Mouse (Mus musculus) bone marrow, adult 2 months (tissue): Measurements from ENCODE around the gene Gm9508. TPM values are rescaled to one million over a fixed set of nuclear protein-coding genes. Genes with fewer than 3 reads are reported as not detected.

Experiments used
- H3K27ac ChIP-seq: fragments of 200-500 bp; 2 replicates; pipeline ENCODE4 v1.5.1; 2012; ENCODE audit warnings: low read depth, mild to moderate bottlenecking, control low read depth, inconsistent platforms, low read length; ENCODE audit not compliant: control insufficient read depth, poor library complexity, insufficient read depth
- H3K4me1 ChIP-seq: fragments of 200-500 bp; 2 replicates; pipeline ENCODE4 v1.6.1; 2011; ENCODE audit warnings: low read length; ENCODE audit not compliant: control insufficient read depth, insufficient read depth
- H3K4me3 ChIP-seq: fragments of 200-500 bp; replicated peaks from 2 replicates; pipeline ENCODE3; 2011; ENCODE audit warnings: mild to moderate bottlenecking, low read depth, low read length, control low read depth; ENCODE audit not compliant: control insufficient read depth
- CTCF ChIP-seq: fragments of 200-500 bp; IDR thresholded peaks from 2 replicates; pipeline ENCODE4 v1.5.1; 2011; ENCODE audit warnings: low read length, control low read depth; ENCODE audit not compliant: control insufficient read depth, insufficient read depth
- POLR2A ChIP-seq: fragments of 200-500 bp; IDR thresholded peaks from 2 replicates; pipeline ENCODE4 v1.6.1; 2011; ENCODE audit warnings: low read depth, mild to moderate bottlenecking, control low read depth, low read length, borderline replicate concordance; ENCODE audit not compliant: control insufficient read depth
- WGBS: fragments of 180-500 bp; shearing (Covaris S2); methylation state at CpG from one replicate; pipeline ENCODE4 v1.1.7; 2018; 5-methylcytosine and 5-hydroxymethylcytosine counted together
- polyA plus RNA-seq: library from polyadenylated mRNA; stranded (reverse); fragments of >200 nt; gene quantifications from 2 replicates; pipeline ENCODE4 v1.2.4, GENCODE M21; 2011; ENCODE audit warnings: low replicate concordance; ENCODE audit not compliant: missing spikeins, insufficient read depth, insufficient read length

Gene Gm9508
- polyA plus RNA-seq, 1 experiment = not detected

- no peaks in the 10 kb centered on the region for H3K4me1 ChIP-seq
- H3K27ac ChIP-seq = no peak overlapping the region
- no peak overlapping the region for H3K4me3 ChIP-seq
- TF ChIP-seq CTCF = no peak
- no peak for TF ChIP-seq POLR2A
- 78% methylated on average over 7 of the region's 7 CpGs for WGBS
Measured at GRCm38 (mm10) chr10:77682994-77683393, 14.0 kb downstream of the Gm9508 start.

GRCm38 (mm10) chr10:77677562-77677961 is 19.5 kb downstream of the Gm9508 start:
- WGBS = 1% methylated on average over 35 of the region's 35 CpGs
- no peak for TF ChIP-seq POLR2A
- no peak for TF ChIP-seq CTCF
- no peak overlapping the region for H3K4me3 ChIP-seq
- H3K4me1 ChIP-seq = no peaks in the 10 kb centered on the region
- no peak overlapping the region for H3K27ac ChIP-seq

- Histone ChIP-seq H3K4me1 (no peaks in the 10 kb centered on the region), H3K4me3 (no peak overlapping the region)
- 59% methylated on average over 13 of the region's 13 CpGs for WGBS
Measured at GRCm38 (mm10) chr10:77673765-77674164, 23.3 kb downstream of the Gm9508 start.

GRCm38 (mm10) chr10:77671519-77671918 is 25.5 kb downstream of the Gm9508 start:
- WGBS = 36% methylated on average over 4 of the region's 4 CpGs
- Histone ChIP-seq H3K4me1 (no peaks in the 10 kb centered on the region), H3K27ac (no peak overlapping the region), H3K4me3 (no peak overlapping the region)
- TF ChIP-seq POLR2A = no peak
- no peak for TF ChIP-seq CTCF

More at GRCm38 (mm10) chr10:77673765-77674164, 23.3 kb downstream of the Gm9508 start:
- no peak overlapping the region for H3K27ac ChIP-seq
- TF ChIP-seq POLR2A = no peak
- TF ChIP-seq CTCF = no peak

- TF ChIP-seq POLR2A (no peak), CTCF (no peak)
- H3K27ac ChIP-seq = no peak overlapping the region
- H3K4me1 ChIP-seq = no peaks in the 10 kb centered on the region
- no peak overlapping the region for H3K4me3 ChIP-seq
- 81% methylated on average over 4 of the region's 4 CpGs for WGBS
Measured at GRCm38 (mm10) chr10:77670710-77671109, 26.3 kb downstream of the Gm9508 start.

GRCm38 (mm10) chr10:77667402-77667801 is 29.6 kb downstream of the Gm9508 start:
- 66% methylated on average over 4 of the region's 4 CpGs for WGBS
- TF ChIP-seq POLR2A (no peak), CTCF (no peak)
- H3K4me1 ChIP-seq = no peaks in the 10 kb centered on the region
- H3K4me3 ChIP-seq = no peak overlapping the region
- no peak overlapping the region for H3K27ac ChIP-seq

GRCm38 (mm10) chr10:77666342-77666741 is 30.7 kb downstream of the Gm9508 start:
- H3K4me3 ChIP-seq = no peak overlapping the region
- H3K4me1 ChIP-seq = no peaks in the 10 kb centered on the region
- TF ChIP-seq CTCF = no peak
- no peak for TF ChIP-seq POLR2A
- H3K27ac ChIP-seq = no peak overlapping the region
- whole genome bisulfite sequencing = 79% methylated on average over 8 of the region's 8 CpGs

GRCm38 (mm10) chr10:77663949-77664665 is 32.9 kb downstream of the Gm9508 start:
- WGBS = 45% methylated on average over 43 of the region's 43 CpGs
- Histone ChIP-seq H3K4me1 (no peaks in the 10 kb centered on the region), H3K4me3 (no peak overlapping the region), H3K27ac (no peak overlapping the region)
- TF ChIP-seq POLR2A (no peak), CTCF (no peak)
